Comparison of ENCODE assay signal across 22 mouse cellular contexts in the genomic region with DNA sequence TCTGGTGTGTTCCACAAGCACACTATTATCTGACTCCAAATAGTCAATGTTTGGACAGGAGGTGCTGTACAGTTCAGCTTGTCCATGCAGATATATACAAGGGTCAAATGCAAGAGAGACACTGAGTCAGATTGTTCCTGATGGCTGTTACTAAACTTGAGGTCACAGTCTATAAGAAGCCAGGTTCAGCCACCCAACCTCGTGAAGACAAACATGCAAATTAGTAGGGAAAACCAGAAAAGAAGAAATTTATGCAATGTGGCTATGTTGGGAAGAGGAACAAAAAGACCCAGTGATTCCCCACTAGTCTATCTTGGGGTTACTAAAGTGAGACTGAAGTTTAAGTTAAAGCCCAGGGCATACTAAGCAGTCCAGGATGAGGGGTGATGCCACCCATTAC. TPM values are rescaled to one million over a fixed set of nuclear protein-coding genes. Genes with fewer than 3 reads are reported as not detected.
DNase-seq lines count a peak whose midpoint lies in the region; ATAC-seq lines count a peak whose summit lies in the region.
"Had no signal": no experiment of that assay in that cellular context is flagged by ENCODE, and none has a peak within 500 bp of the region (broad histone marks: within the 10 kb centered on the region; RNA-seq: fewer than 3 reads in every experiment).

No protein-coding gene starts in this region.

- ATAC-seq in neural tube, embryonic 12.5 days (ENCODE audit: low FRiP score, low read depth), result no peak
- ATAC-seq in hindbrain, embryonic 12.5 days (ENCODE audit: low FRiP score), result no peak
- no peak for ATAC-seq in midbrain, embryonic 11.5 days (ENCODE audit: low FRiP score)
- no peak for ATAC-seq in neural tube, embryonic 15.5 days (ENCODE audit: low FRiP score)
- ATAC-seq in liver, embryonic 12.5 days, result no peak
- no peak for ATAC-seq in megakaryocyte progenitor cell, adult 5-6 weeks (replicated peaks; ENCODE audit: poor library complexity)

- 32% methylated on average over 1 of the region's 1 CpGs for WGBS in neural tube, embryonic 12.5 days
- WGBS in hindbrain, embryonic 12.5 days, result 29% methylated on average over 1 of the region's 1 CpGs
- 12% methylated on average over 1 of the region's 1 CpGs for WGBS in midbrain, embryonic 11.5 days
- 26% methylated on average over 1 of the region's 1 CpGs for WGBS in neural tube, embryonic 15.5 days
- 24% methylated on average over 1 of the region's 1 CpGs for WGBS in liver, embryonic 12.5 days (ENCODE audit: insufficient replicate concordance)

- H3K4me1 ChIP-seq in neural tube, embryonic 12.5 days, result peaks cover 23% of the 10 kb centered on the region; the same call in 1 of the 2 replicates
- H3K4me1 ChIP-seq in hindbrain, embryonic 12.5 days, result peaks cover 30% of the 10 kb centered on the region
- H3K4me1 ChIP-seq in midbrain, embryonic 11.5 days (ENCODE audit: control insufficient read depth, insufficient read depth, low read length), result peaks cover 21% of the 10 kb centered on the region
- peaks cover 27% of the 10 kb centered on the region for H3K4me1 ChIP-seq in neural tube, embryonic 15.5 days
- no peaks in the 10 kb centered on the region for H3K4me1 ChIP-seq in liver, embryonic 12.5 days
- H3K4me1 ChIP-seq: stomach, embryonic 15.5 days had no signal

- H3K36me3 ChIP-seq in neural tube, embryonic 12.5 days, result peaks cover 4% of the 10 kb centered on the region; the same call in 1 of the 2 replicates
- peaks cover 8% of the 10 kb centered on the region; the same call in 1 of the 2 replicates for H3K36me3 ChIP-seq in hindbrain, embryonic 12.5 days
- no peaks in the 10 kb centered on the region; the same call in none of the 2 replicates for H3K36me3 ChIP-seq in midbrain, embryonic 11.5 days (ENCODE audit: control insufficient read depth, insufficient read depth, low read length)
- no peaks in the 10 kb centered on the region for H3K36me3 ChIP-seq in neural tube, embryonic 15.5 days
- 0 out of 2 replicates have a peak, but pooled peaks cover 1% of the 10 kb centered on the region for H3K36me3 ChIP-seq in liver, embryonic 12.5 days
- H3K36me3 ChIP-seq: stomach, embryonic 15.5 days had no signal

- peak overlapping the region; percentile 66; the same call in 1 of the 2 replicates for H3K4me2 ChIP-seq in neural tube, embryonic 12.5 days (replicated peaks)
- peak overlapping the region; percentile 68 for H3K4me2 ChIP-seq in hindbrain, embryonic 12.5 days (replicated peaks)
- H3K4me2 ChIP-seq in midbrain, embryonic 11.5 days, result peak overlapping the region; percentile 16; the same call in 1 of the 2 replicates
- peak overlapping the region; percentile 61 for H3K4me2 ChIP-seq in neural tube, embryonic 15.5 days
- H3K4me2 ChIP-seq in liver, embryonic 12.5 days, result no peak overlapping the region

- no peak for DNase-seq in neural tube, embryonic 10.5 days (ENCODE audit: extremely low spot score, low spot score)
- no peak for DNase-seq in midbrain, embryonic 11.5 days (ENCODE audit: low spot score, missing footprints)
- no peak for DNase-seq in gastrocnemius, postnatal 25 days
- DNase-seq: adrenal gland, adult 2 months; cerebellum, adult 8-10 months; heart, adult 18-20 months; kidney, postnatal 4 days; layer of hippocampus, adult 9-11 months; lung, adult 2 months; lung, postnatal 36 days; thymus, adult 18-20 months had no signal

- no peak overlapping the region for H3K9ac ChIP-seq in neural tube, embryonic 12.5 days
- peak overlapping the region; percentile 83; the same call in 1 of the 2 replicates for H3K9ac ChIP-seq in hindbrain, embryonic 12.5 days
- H3K9ac ChIP-seq in midbrain, embryonic 11.5 days (ENCODE audit: low read length), result no peak overlapping the region
- no peak overlapping the region for H3K9ac ChIP-seq in neural tube, embryonic 15.5 days (replicated peaks)
- no peak overlapping the region for H3K9ac ChIP-seq in liver, embryonic 12.5 days
- H3K9ac ChIP-seq: kidney, embryonic 15.5 days; stomach, embryonic 15.5 days had no signal

- no peaks in the 10 kb centered on the region for H3K9me3 ChIP-seq in neural tube, embryonic 12.5 days
- H3K9me3 ChIP-seq in hindbrain, embryonic 12.5 days (replicated peaks), result no peaks in the 10 kb centered on the region
- no peaks in the 10 kb centered on the region for H3K9me3 ChIP-seq in midbrain, embryonic 11.5 days (ENCODE audit: control insufficient read depth, low read length)
- H3K9me3 ChIP-seq in neural tube, embryonic 15.5 days (replicated peaks), result no peaks in the 10 kb centered on the region
- H3K9me3 ChIP-seq in liver, embryonic 12.5 days (replicated peaks), result no peaks in the 10 kb centered on the region
- H3K9me3 ChIP-seq: embryonic facial prominence, embryonic 15.5 days; kidney, embryonic 15.5 days; stomach, embryonic 15.5 days had no signal

- H3K27me3 ChIP-seq in neural tube, embryonic 12.5 days (replicated peaks), result no peaks in the 10 kb centered on the region
- no peaks in the 10 kb centered on the region for H3K27me3 ChIP-seq in hindbrain, embryonic 12.5 days
- H3K27me3 ChIP-seq in midbrain, embryonic 11.5 days (ENCODE audit: control insufficient read depth, insufficient read depth, low read length), result no peaks in the 10 kb centered on the region
- no peaks in the 10 kb centered on the region for H3K27me3 ChIP-seq in neural tube, embryonic 15.5 days (replicated peaks)
- peaks cover 31% of the 10 kb centered on the region for H3K27me3 ChIP-seq in liver, embryonic 12.5 days (replicated peaks)
- H3K27me3 ChIP-seq: embryonic facial prominence, embryonic 15.5 days; kidney, embryonic 15.5 days; stomach, embryonic 15.5 days had no signal

- no peak overlapping the region for H3K27ac ChIP-seq in neural tube, embryonic 12.5 days
- peak overlapping the region; percentile 96; the same call in 1 of the 2 replicates for H3K27ac ChIP-seq in hindbrain, embryonic 12.5 days
- peak overlapping the region; percentile 53 for H3K27ac ChIP-seq in midbrain, embryonic 11.5 days (ENCODE audit: low read depth, low read length)
- no peak overlapping the region; the same call in 1 of the 2 replicates for H3K27ac ChIP-seq in neural tube, embryonic 15.5 days (replicated peaks)
- no peak overlapping the region for H3K27ac ChIP-seq in liver, embryonic 12.5 days
- H3K27ac ChIP-seq: kidney, embryonic 15.5 days; left cerebral cortex, adult 2 months; stomach, embryonic 15.5 days had no signal

- H3K4me3 ChIP-seq in neural tube, embryonic 12.5 days, result no peak overlapping the region
- H3K4me3 ChIP-seq in hindbrain, embryonic 12.5 days, result no peak overlapping the region; the same call in 1 of the 2 replicates
- no peak overlapping the region for H3K4me3 ChIP-seq in midbrain, embryonic 11.5 days (ENCODE audit: low read depth, low read length)
- no peak overlapping the region for H3K4me3 ChIP-seq in neural tube, embryonic 15.5 days (replicated peaks)
- H3K4me3 ChIP-seq in liver, embryonic 12.5 days, result no peak overlapping the region

RNA-seq across cellular contexts. Expression of a gene that starts 0.9 kb away (rescaled TPM):
- 43.4 and 44.3 TPM in 2 replicates for polyA plus RNA-seq in neural tube, embryonic 12.5 days (2016; fragmentation: Nextera tagmentation; extraction: Ambion mirVana)
- polyA plus RNA-seq in hindbrain, embryonic 12.5 days (2016; fragmentation: Nextera tagmentation; extraction: Ambion mirVana), result 42.9 and 46.4 TPM in 2 replicates
- polyA plus RNA-seq in midbrain, embryonic 11.5 days (2014; fragmentation: Nextera tagmentation; extraction: Ambion mirVana), result 38.1 and 42.0 TPM in 2 replicates
- polyA plus RNA-seq in neural tube, embryonic 15.5 days (2015; fragmentation: Nextera tagmentation; extraction: Ambion mirVana), result 42.8 and 49.6 TPM in 2 replicates
- polyA plus RNA-seq in liver, embryonic 12.5 days (2016; fragmentation: Nextera tagmentation; extraction: Ambion mirVana), result 0.18 and 0.31 TPM in 2 replicates
- total RNA-seq in megakaryocyte progenitor cell, adult 5-6 weeks (2015), result not detected in 2 replicates
- not detected in 2 replicates for total RNA-seq in megakaryocyte progenitor cell, adult 5-6 weeks (2017)
- total RNA-seq in gastrocnemius, postnatal 25 days (2021), result under 1 TPM; 0.23 to 0.32 TPM
- total RNA-seq: common myeloid progenitor, adult 5-6 weeks; hematopoietic stem cell, adult 5-6 weeks had no signal

RNA-seq across cellular contexts. Expression of a gene that starts 19.4 kb away (rescaled TPM):
- polyA plus RNA-seq in neural tube, embryonic 12.5 days (2016; fragmentation: Nextera tagmentation; extraction: Ambion mirVana), result 15.7 and 17.3 TPM in 2 replicates
- 18.4 and 18.7 TPM in 2 replicates for polyA plus RNA-seq in hindbrain, embryonic 12.5 days (2016; fragmentation: Nextera tagmentation; extraction: Ambion mirVana)
- polyA plus RNA-seq in midbrain, embryonic 11.5 days (2014; fragmentation: Nextera tagmentation; extraction: Ambion mirVana), result 18.6 and 19.3 TPM in 2 replicates
- polyA plus RNA-seq in neural tube, embryonic 15.5 days (2015; fragmentation: Nextera tagmentation; extraction: Ambion mirVana), result 16.4 and 18.0 TPM in 2 replicates
- polyA plus RNA-seq in liver, embryonic 12.5 days (2016; fragmentation: Nextera tagmentation; extraction: Ambion mirVana), result 2.5 and 4.0 TPM in 2 replicates
- total RNA-seq in megakaryocyte progenitor cell, adult 5-6 weeks (2015), result 4.9 and 7.9 TPM in 2 replicates
- total RNA-seq in megakaryocyte progenitor cell, adult 5-6 weeks (2017), result 3.5 and 8.3 TPM in 2 replicates
- total RNA-seq in gastrocnemius, postnatal 25 days (2021), result 1 to 10 TPM; 5.3 to 5.4 TPM

RNA-seq across cellular contexts. Expression of a gene that starts 22.6 kb away (rescaled TPM):
- 39.9 and 44.9 TPM in 2 replicates for polyA plus RNA-seq in neural tube, embryonic 12.5 days (2016; fragmentation: Nextera tagmentation; extraction: Ambion mirVana)
- polyA plus RNA-seq in hindbrain, embryonic 12.5 days (2016; fragmentation: Nextera tagmentation; extraction: Ambion mirVana), result 47.6 and 49.9 TPM in 2 replicates
- 32.0 and 33.8 TPM in 2 replicates for polyA plus RNA-seq in midbrain, embryonic 11.5 days (2014; fragmentation: Nextera tagmentation; extraction: Ambion mirVana)
- polyA plus RNA-seq in neural tube, embryonic 15.5 days (2015; fragmentation: Nextera tagmentation; extraction: Ambion mirVana), result 35.2 and 37.6 TPM in 2 replicates
- polyA plus RNA-seq in liver, embryonic 12.5 days (2016; fragmentation: Nextera tagmentation; extraction: Ambion mirVana), result 15.4 and 16.4 TPM in 2 replicates
- 34.8 and 39.1 TPM in 2 replicates for total RNA-seq in megakaryocyte progenitor cell, adult 5-6 weeks (2015)
- 22.2 and 24.4 TPM in 2 replicates for total RNA-seq in megakaryocyte progenitor cell, adult 5-6 weeks (2017)
- total RNA-seq in gastrocnemius, postnatal 25 days (2021), result 10 to 100 TPM; 16.5 to 17.9 TPM

Comparison
In these comparisons a context has a peak if more than half of its experiments do, and no peak if none do; other contexts are left out.
1. H3K27ac ChIP-seq: peak in hindbrain, embryonic 12.5 days (single experiment) and midbrain, embryonic 11.5 days (single experiment); none in neural tube, embryonic 12.5 days (single experiment), neural tube, embryonic 15.5 days (single experiment) and liver, embryonic 12.5 days (single experiment).
2. RNA of a gene that starts 0.9 kb away (polyA plus RNA-seq): 42.8 to 49.6 TPM in neural tube, embryonic 15.5 days, 42.9 to 46.4 TPM in hindbrain, embryonic 12.5 days, 43.4 to 44.3 TPM in neural tube, embryonic 12.5 days and 38.1 to 42.0 TPM in midbrain, embryonic 11.5 days; 0.18 to 0.31 TPM in liver, embryonic 12.5 days; every median in the first group is over 10 times any median in the second.